Mouse (Mus musculus) liver, adult 2 months (tissue): ENCODE measurements around the gene Bicdl1. TPM values are rescaled to one million over a fixed set of nuclear protein-coding genes. Genes with fewer than 3 reads are reported as not detected.
A peak's percentile ranks its signal among the peaks of the same experiment; 100 is the strongest.

Source experiments
- DNase-seq: peaks from one replicate; pipeline ENCODE4 v3.0.0-alpha.2; 2011; ENCODE audit warnings: low read depth, low spot score; ENCODE audit errors: extremely low read depth
- H3K27ac ChIP-seq: fragments of 200-500 bp; replicated peaks from 2 replicates; pipeline ENCODE4 v1.5.1; 2012; ENCODE audit warnings: low read depth, mild to moderate bottlenecking, control low read depth, inconsistent platforms, low read length; ENCODE audit not compliant: insufficient read depth
- H3K27me3 ChIP-seq: fragments of 200-500 bp; 2 replicates; pipeline ENCODE4 v1.6.1; 2012; ENCODE audit warnings: mild to moderate bottlenecking, moderate library complexity, low read length, inconsistent platforms; ENCODE audit not compliant: control insufficient read depth, insufficient read depth
- H3K36me3 ChIP-seq: fragments of 200-500 bp; 2 replicates; pipeline ENCODE4 v1.6.1; 2012; ENCODE audit warnings: low read length, inconsistent platforms; ENCODE audit not compliant: control insufficient read depth, insufficient read depth
- H3K4me1 ChIP-seq: fragments of 200-500 bp; 2 replicates; pipeline ENCODE4 v1.6.1; 2011; ENCODE audit warnings: low read length; ENCODE audit not compliant: control insufficient read depth, insufficient read depth
- H3K4me3 ChIP-seq: fragments of 200-500 bp; 2 replicates; pipeline ENCODE4 v1.5.1; 2011; ENCODE audit warnings: low read depth, mild to moderate bottlenecking, control low read depth, low read length, moderate library complexity; ENCODE audit not compliant: insufficient read depth
- H3K79me2 ChIP-seq: fragments of 200-500 bp; 2 replicates; pipeline ENCODE4 v1.6.1; 2012; ENCODE audit warnings: inconsistent platforms, mild to moderate bottlenecking, low read length, moderate library complexity; ENCODE audit not compliant: control insufficient read depth, insufficient read depth
- H3K9ac ChIP-seq: fragments of 200-500 bp; 2 replicates; pipeline ENCODE4 v1.6.1; 2012; ENCODE audit warnings: low read depth, mild to moderate bottlenecking, control low read depth, inconsistent platforms, low read length
- CTCF ChIP-seq: fragments of 200-500 bp; IDR thresholded peaks from 2 replicates; pipeline ENCODE4 v1.5.1; 2011; ENCODE audit warnings: low read depth, low read length, control low read depth
- POLR2A ChIP-seq: fragments of 200-500 bp; IDR thresholded peaks from 2 replicates; pipeline ENCODE4 v1.6.1; 2011; ENCODE audit warnings: low read length, control low read depth; ENCODE audit not compliant: insufficient read depth; ENCODE audit errors: extremely low read depth
- WGBS: fragments of 180-500 bp; shearing (Covaris S2); methylation state at CpG from one replicate; pipeline ENCODE4 v1.1.7; 2018; 5-methylcytosine and 5-hydroxymethylcytosine counted together
- polyA plus RNA-seq: library from polyadenylated mRNA; depleted of rRNA; stranded (reverse); fragments of >200 nt; gene quantifications from 2 replicates; pipeline ENCODE4 v1.2.3, GENCODE M21; 2012
- total RNA-seq: library from RNA; depleted of rRNA; stranded (reverse); fragments of >200 nt; gene quantifications from 2 replicates; pipeline ENCODE4 v1.2.3, GENCODE M21; 2014

Bicdl1 gene
- total and polyA plus RNA-seq, 2 experiments = 1.1 to 3.1 TPM

- DNase-seq = no peak
- Histone ChIP-seq H3K79me2 (no peaks in the 10 kb centered on the region; the same call in 1 of the 2 replicates), H3K27ac (no peak overlapping the region), H3K4me3 (no peak overlapping the region), H3K27me3 (no peaks in the 10 kb centered on the region), H3K9ac (no peak overlapping the region), H3K36me3 (peaks cover 7% of the 10 kb centered on the region), H3K4me1 (no peaks in the 10 kb centered on the region)
- TF ChIP-seq CTCF (no peak), POLR2A (no peak)
- 87% methylated on average over 9 of the region's 9 CpGs for WGBS
Observed at GRCm38 (mm10) chr5:115644192-115644591, 87.2 kb downstream of the Bicdl1 start.

GRCm38 (mm10) chr5:115635536-115635935, 95.9 kb downstream of the Bicdl1 start:
- no peaks in the 10 kb centered on the region for H3K27me3 ChIP-seq
- 67% methylated on average over 6 of the region's 6 CpGs for WGBS
- H3K4me3 ChIP-seq = no peak overlapping the region
- peaks cover 30% of the 10 kb centered on the region for H3K79me2 ChIP-seq
- no peak overlapping the region for H3K27ac ChIP-seq
- no peak overlapping the region for H3K9ac ChIP-seq
- 0 out of 2 replicates have a peak, but pooled peaks cover under 1% of the 10 kb centered on the region for H3K36me3 ChIP-seq
- peaks cover 26% of the 10 kb centered on the region for H3K4me1 ChIP-seq
- TF ChIP-seq POLR2A = no peak
- TF ChIP-seq CTCF = no peak
- DNase-seq = peak; percentile 23

GRCm38 (mm10) chr5:115634046-115634445, 97.4 kb downstream of the Bicdl1 start:
- H3K4me3 ChIP-seq = no peak overlapping the region
- H3K27me3 ChIP-seq = no peaks in the 10 kb centered on the region
- WGBS = 83% methylated on average over 8 of the region's 8 CpGs
- H3K79me2 ChIP-seq = peaks cover 30% of the 10 kb centered on the region
- no peak for DNase-seq
- H3K4me1 ChIP-seq = peaks cover 26% of the 10 kb centered on the region
- no peak overlapping the region for H3K9ac ChIP-seq
- H3K36me3 ChIP-seq = no peaks in the 10 kb centered on the region
- TF ChIP-seq CTCF = no peak
- no peak for TF ChIP-seq POLR2A
- H3K27ac ChIP-seq = no peak overlapping the region

- no peaks in the 10 kb centered on the region for H3K27me3 ChIP-seq
- no peak for DNase-seq
- WGBS = 67% methylated on average over 4 of the region's 4 CpGs
- H3K36me3 ChIP-seq = no peaks in the 10 kb centered on the region
- TF ChIP-seq POLR2A (no peak), CTCF (no peak)
- H3K4me3 ChIP-seq = no peak overlapping the region; the same call in 1 of the 2 replicates
- H3K4me1 ChIP-seq = peaks cover 26% of the 10 kb centered on the region
- no peak overlapping the region for H3K9ac ChIP-seq
- peaks cover 30% of the 10 kb centered on the region for H3K79me2 ChIP-seq
- no peak overlapping the region for H3K27ac ChIP-seq
Observed at GRCm38 (mm10) chr5:115633060-115633459, 98.4 kb downstream of the Bicdl1 start.

- no peak for DNase-seq
- Histone ChIP-seq H3K79me2 (peaks cover 30% of the 10 kb centered on the region), H3K27ac (peak overlapping the region; percentile 4; the same call in 1 of the 2 replicates), H3K4me3 (peak overlapping the region; percentile 65), H3K4me1 (peaks cover 26% of the 10 kb centered on the region), H3K36me3 (no peaks in the 10 kb centered on the region), H3K9ac (peak overlapping the region; percentile 83), H3K27me3 (no peaks in the 10 kb centered on the region)
- TF ChIP-seq POLR2A (no peak), CTCF (no peak)
- 2% methylated on average over 29 of the region's 30 CpGs for WGBS
Observed at GRCm38 (mm10) chr5:115632358-115632714, 99.1 kb downstream of the Bicdl1 start.

GRCm38 (mm10) chr5:115631505-115632357, 99.7 kb downstream of the Bicdl1 start, which contains the start of gene Rab35:
Gene Rab35, plus strand, starts transcription at chr5:115631908.
- H3K4me3 ChIP-seq = peak within 1 kb of the TSS; percentile 97
- no peak for TF ChIP-seq CTCF
- peak; percentile 85 for TF ChIP-seq POLR2A
- no peaks in the 10 kb centered on the region for H3K27me3 ChIP-seq
- H3K4me1 ChIP-seq = peaks cover 26% of the 10 kb centered on the region
- WGBS = under 1% methylated on average over 74 of the region's 125 CpGs
- peak within 1 kb of the TSS; percentile 96 for H3K9ac ChIP-seq
- peak within 1 kb of the TSS; percentile 86 for H3K27ac ChIP-seq
- H3K79me2 ChIP-seq = peaks cover 28% of the 10 kb centered on the region
- no peaks in the 10 kb centered on the region for H3K36me3 ChIP-seq
- DNase-seq = peak; percentile 78
